Mouse (Mus musculus) colon, adult 2 months (tissue): ENCODE data around the gene C1qtnf3. TPM values are rescaled to one million over a fixed set of nuclear protein-coding genes. Genes with fewer than 3 reads are reported as not detected.

Experiments
- polyA plus RNA-seq: library from polyadenylated mRNA; depleted of rRNA; stranded (reverse); fragments of >200 nt; gene quantifications from 2 replicates; pipeline ENCODE4 v1.2.3, GENCODE M21; 2012; rRNA removed

Gene C1qtnf3
- 7.1 and 10.4 TPM in 2 replicates for polyA plus RNA-seq

GRCm38 (mm10) chr15:10951951-10952759 is at the start of gene C1qtnf3:
TSS of gene C1qtnf3 (plus strand) at chr15:10952332.

GRCm38 (mm10) chr15:10981377-10982063 is 29.4 kb downstream of the C1qtnf3 start, which contains the start of gene Amacr:
TSS of gene Amacr (plus strand) at chr15:10981756.

GRCm38 (mm10) chr15:11000421-11000820 is 48.3 kb downstream of the C1qtnf3 start, which contains the start of gene Slc45a2:
TSS of gene Slc45a2 (plus strand) at chr15:11000721.

Other genes starting within 250 kb of the C1qtnf3 start
- gene Rai14, start 237.7 kb upstream of the C1qtnf3 start, polyA plus RNA-seq, result 2.0 and 2.5 TPM in 2 replicates
- gene Amacr, start 29.4 kb downstream of the C1qtnf3 start, polyA plus RNA-seq, result 5.5 and 6.8 TPM in 2 replicates
- gene Slc45a2, start 48.4 kb downstream of the C1qtnf3 start, polyA plus RNA-seq, result not detected in 2 replicates
- 0.02 and 0.08 TPM in 2 replicates for gene Rxfp3, start 85.7 kb downstream of the C1qtnf3 start, polyA plus RNA-seq
- gene Adamts12, start 112.5 kb downstream of the C1qtnf3 start, polyA plus RNA-seq, result 0.34 TPM in 2 replicates